Mouse (Mus musculus): Measurements from ENCODE around the gene Hoxa1.

DNA sequence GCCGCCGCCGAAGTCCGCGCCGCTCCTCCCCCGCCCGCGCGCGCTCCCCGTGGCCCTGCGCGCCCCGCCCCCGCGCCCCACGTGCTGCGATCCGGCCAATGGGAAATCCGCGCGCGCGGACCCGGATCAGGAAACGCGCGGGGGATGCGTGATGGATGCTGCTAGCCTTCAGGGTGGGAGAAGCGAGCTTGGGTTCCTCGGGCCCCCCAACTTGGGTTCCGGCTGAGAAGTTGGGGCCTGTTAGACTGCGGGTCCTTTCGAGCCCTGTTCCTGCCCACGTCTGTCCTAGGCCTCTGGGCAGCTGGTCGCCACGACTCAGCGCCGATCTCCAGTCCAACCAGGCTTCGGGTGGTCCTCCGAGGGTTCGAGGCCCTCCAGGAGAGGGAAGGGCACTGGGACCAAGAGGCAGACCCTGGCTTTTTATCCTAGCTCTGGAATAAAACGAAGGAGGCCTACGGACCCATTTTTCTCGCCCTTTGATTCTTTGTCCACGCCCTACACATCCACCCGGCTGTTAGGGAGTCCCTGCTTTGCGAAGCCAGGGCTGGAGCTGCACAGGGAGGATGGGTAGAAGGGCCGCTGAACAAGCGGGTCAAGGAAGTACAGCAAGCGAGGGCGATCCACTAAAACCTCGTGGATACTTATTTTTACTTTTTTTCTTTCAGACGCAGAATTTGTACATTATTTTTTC lies 33.9 kb upstream of the Hoxa1 start:
- TF ChIP-seq CTCF (IDR thresholded peaks at IDR 0.05; ENCODE audit: low read depth) (no peak), EP300 (IDR thresholded peaks at IDR 0.05; ENCODE audit: low read depth) (no peak)
